Mouse (Mus musculus) MEL (cell line): Measurements from ENCODE around the gene Matn3. TPM values are rescaled to one million over a fixed set of nuclear protein-coding genes. Genes with fewer than 3 reads are reported as not detected.

ENCODE experiments used
- DNase-seq: peaks from one replicate; pipeline ENCODE4 v3.0.0; 2011; ENCODE audit warnings: low read depth, low spot score
- H3K27ac ChIP-seq: 2 replicates; pipeline ENCODE4 v1.5.1; 2012; ENCODE audit warnings: low read depth, mild to moderate bottlenecking, control low read depth, low read length, moderate library complexity; ENCODE audit not compliant: control insufficient read depth
- H3K27me3 ChIP-seq, 2 experiments: fragments of 150-350 bp in 1 of 2; sonication (generic) in 1 of 2; 2 replicates each; pipeline ENCODE4 v1.6.1; 2012; ENCODE audit warnings: low read length in 2 of 2, mild to moderate bottlenecking in 2 of 2, improper control_type of control experiment in 1 of 2, moderate library complexity in 1 of 2; ENCODE audit not compliant: insufficient read depth in 2 of 2, control insufficient read depth in 1 of 2
- H3K36me3 ChIP-seq, 2 experiments: 2 replicates each; pipeline ENCODE4 v1.6.1; 2012 to 2014; ENCODE audit warnings: low read length in 2 of 2, improper control_type of control experiment in 1 of 2, inconsistent platforms in 1 of 2, mild to moderate bottlenecking in 1 of 2; ENCODE audit not compliant: insufficient read depth in 2 of 2, control insufficient read depth in 1 of 2
- H3K4me1 ChIP-seq, 2 experiments: fragments of 150-350 bp in 1 of 2; sonication (generic) in 1 of 2; 2 replicates each; pipeline ENCODE4 v1.6.1; 2012; ENCODE audit warnings: low read length in 2 of 2, improper control_type of control experiment in 1 of 2, mild to moderate bottlenecking in 1 of 2; ENCODE audit not compliant: insufficient read depth in 2 of 2, control insufficient read depth in 1 of 2
- H3K4me3 ChIP-seq, 2 experiments: fragments of 150-350 bp in 1 of 2; sonication (generic) in 1 of 2; 2 replicates each; pipeline ENCODE4 v1.5.1; 2012; ENCODE audit warnings: low read depth in 2 of 2, low read length in 2 of 2, mild to moderate bottlenecking in 2 of 2, moderate library complexity in 2 of 2, control low read depth in 1 of 2, improper control_type of control experiment in 1 of 2; ENCODE audit not compliant: control insufficient read depth in 1 of 2, insufficient read depth in 1 of 2
- H3K79me2 ChIP-seq: 2 replicates; pipeline ENCODE4 v1.6.1; 2012; ENCODE audit warnings: mild to moderate bottlenecking, low read length, moderate library complexity; ENCODE audit not compliant: control insufficient read depth, poor library complexity, insufficient read depth
- H3K9ac ChIP-seq: 2 replicates; pipeline ENCODE4 v1.6.1; 2012; ENCODE audit warnings: low read depth, mild to moderate bottlenecking, control low read depth, low read length, moderate library complexity; ENCODE audit not compliant: control insufficient read depth, poor library complexity, severe bottlenecking
- H3K9me3 ChIP-seq: fragments of 150-350 bp; sonication (generic); replicated peaks from 2 replicates; pipeline ENCODE4 v1.6.1; 2012; ENCODE audit warnings: mild to moderate bottlenecking, low read length, improper control_type of control experiment, moderate library complexity; ENCODE audit not compliant: insufficient read depth
- BHLHE40 ChIP-seq: IDR thresholded peaks from 2 replicates; pipeline ENCODE4 v1.6.1; 2012; ENCODE audit warnings: low read depth, mild to moderate bottlenecking, inconsistent platforms, low read length, improper control_type of control experiment, borderline replicate concordance
- CHD1 ChIP-seq: IDR thresholded peaks from 2 replicates; pipeline ENCODE4 v1.6.1; 2012; ENCODE audit warnings: low read depth, mild to moderate bottlenecking, inconsistent platforms, low read length, improper control_type of control experiment
- CHD2 ChIP-seq: IDR thresholded peaks from 2 replicates; pipeline ENCODE4 v1.6.1; 2011; ENCODE audit warnings: low read length, improper control_type of control experiment
- CTCF ChIP-seq, 3 experiments: IDR thresholded peaks in 2 of 3; conservative IDR thresholded peaks in 1 of 3; 2 replicates each; pipeline ENCODE4 v1.5.1; 2011 to 2012; ENCODE audit warnings: low read length in 3 of 3, low read depth in 2 of 3, mild to moderate bottlenecking in 2 of 3, improper control_type of control experiment in 1 of 3, inconsistent platforms in 1 of 3, mixed read lengths in 1 of 3, moderate library complexity in 1 of 3; ENCODE audit not compliant: control insufficient read depth in 1 of 3, insufficient read depth in 1 of 3, poor library complexity in 1 of 3, severe bottlenecking in 1 of 3
- E2F4 ChIP-seq: IDR thresholded peaks from 2 replicates; pipeline ENCODE4 v1.6.1; 2011; ENCODE audit warnings: low read depth, low read length, improper control_type of control experiment, borderline replicate concordance
- ELF1 ChIP-seq: IDR thresholded peaks from 2 replicates; pipeline ENCODE4 v1.6.1; 2014; ENCODE audit warnings: low read depth, mild to moderate bottlenecking, inconsistent platforms, low read length, improper control_type of control experiment, moderate library complexity
- EP300 ChIP-seq, 2 experiments: IDR thresholded peaks; 2 replicates each; pipeline ENCODE4 v1.6.1; 2011; ENCODE audit warnings: improper control_type of control experiment in 2 of 2, low read length in 2 of 2, low read depth in 1 of 2, mild to moderate bottlenecking in 1 of 2
- ETS1 ChIP-seq: IDR thresholded peaks from 2 replicates; pipeline ENCODE4 v1.6.1; 2012; ENCODE audit warnings: low read depth, mild to moderate bottlenecking, inconsistent platforms, low read length, improper control_type of control experiment, moderate library complexity
- GATA1 ChIP-seq: IDR thresholded peaks from 2 replicates; pipeline ENCODE4 v1.6.1; 2011; ENCODE audit warnings: low read depth, low read length, improper control_type of control experiment
- HCFC1 ChIP-seq: IDR thresholded peaks from 2 replicates; pipeline ENCODE4 v1.6.1; 2012; ENCODE audit warnings: low read depth, mild to moderate bottlenecking, inconsistent platforms, low read length, improper control_type of control experiment, moderate library complexity
- JUND ChIP-seq: IDR thresholded peaks from 2 replicates; pipeline ENCODE4 v1.6.1; 2011; ENCODE audit warnings: low read depth, mild to moderate bottlenecking, improper control_type of control experiment, low read length
- KAT2A ChIP-seq: conservative IDR thresholded peaks from 2 replicates; pipeline ENCODE4 v1.6.1; 2012; ENCODE audit warnings: low read depth, low read length, improper control_type of control experiment, inconsistent platforms
- MAFK ChIP-seq: IDR thresholded peaks from 2 replicates; pipeline ENCODE4 v1.6.1; 2011; ENCODE audit warnings: low read depth, mild to moderate bottlenecking, low read length, improper control_type of control experiment, borderline replicate concordance
- MAZ ChIP-seq: IDR thresholded peaks from 2 replicates; pipeline ENCODE4 v1.6.1; 2012; ENCODE audit warnings: low read depth, mild to moderate bottlenecking, inconsistent platforms, low read length, improper control_type of control experiment
- MEF2A ChIP-seq: IDR thresholded peaks from 2 replicates; pipeline ENCODE4 v1.6.1; 2014; ENCODE audit warnings: low read depth, mild to moderate bottlenecking, inconsistent platforms, low read length, improper control_type of control experiment; ENCODE audit not compliant: poor library complexity, insufficient replicate concordance, severe bottlenecking; ENCODE audit errors: extremely low read depth
- MXI1 ChIP-seq: IDR thresholded peaks from 2 replicates; pipeline ENCODE4 v1.6.1; 2011; ENCODE audit warnings: mild to moderate bottlenecking, low read depth, low read length, improper control_type of control experiment
- MYB ChIP-seq: IDR thresholded peaks from 2 replicates; pipeline ENCODE4 v1.6.1; 2011; ENCODE audit warnings: mild to moderate bottlenecking, low read depth, low read length, improper control_type of control experiment
- MYC ChIP-seq: IDR thresholded peaks from 2 replicates; pipeline ENCODE4 v1.6.1; 2011; ENCODE audit warnings: low read depth, mild to moderate bottlenecking, low read length, improper control_type of control experiment, moderate library complexity
- NELFE ChIP-seq: IDR thresholded peaks from 2 replicates; pipeline ENCODE4 v1.6.1; 2011; ENCODE audit warnings: low read depth, low read length, improper control_type of control experiment
- NRF1 ChIP-seq: IDR thresholded peaks from 2 replicates; pipeline ENCODE4 v1.6.1; 2014; ENCODE audit warnings: low read depth, mild to moderate bottlenecking, inconsistent platforms, low read length, improper control_type of control experiment, moderate library complexity; ENCODE audit not compliant: poor library complexity, insufficient read depth, severe bottlenecking
- POLR2A ChIP-seq, 2 experiments: IDR thresholded peaks; 2 replicates each; pipeline ENCODE4 v1.6.1; 2011 to 2012; ENCODE audit warnings: low read length in 2 of 2, mild to moderate bottlenecking in 2 of 2, control low read depth in 1 of 2, improper control_type of control experiment in 1 of 2, low read depth in 1 of 2, moderate library complexity in 1 of 2; ENCODE audit not compliant: control insufficient read depth in 1 of 2, insufficient read depth in 1 of 2, poor library complexity in 1 of 2
- POLR2AphosphoS2 ChIP-seq: IDR thresholded peaks from 2 replicates; pipeline ENCODE4 v1.6.1; 2011; ENCODE audit warnings: low read length, improper control_type of control experiment
- POLR2AphosphoS5 ChIP-seq: IDR thresholded peaks from 2 replicates; pipeline ENCODE4 v1.6.1; 2012; ENCODE audit warnings: low read depth, borderline replicate concordance, mild to moderate bottlenecking, inconsistent platforms, low read length, moderate library complexity, mixed read lengths
- RAD21 ChIP-seq: IDR thresholded peaks from 2 replicates; pipeline ENCODE4 v1.6.1; 2011; ENCODE audit warnings: mild to moderate bottlenecking, low read depth, low read length, improper control_type of control experiment
- RCOR1 ChIP-seq: IDR thresholded peaks from 2 replicates; pipeline ENCODE4 v1.6.1; 2012; ENCODE audit warnings: low read depth, mild to moderate bottlenecking, inconsistent platforms, low read length, improper control_type of control experiment
- SIN3A ChIP-seq: IDR thresholded peaks from 2 replicates; pipeline ENCODE4 v1.6.1; 2012; ENCODE audit warnings: low read length, improper control_type of control experiment, inconsistent platforms
- SMC3 ChIP-seq: IDR thresholded peaks from 2 replicates; pipeline ENCODE4 v1.6.1; 2011; ENCODE audit warnings: low read depth, low read length, improper control_type of control experiment
- TAL1 ChIP-seq: IDR thresholded peaks from 2 replicates; pipeline ENCODE4 v1.6.1; 2012; ENCODE audit warnings: mild to moderate bottlenecking, inconsistent platforms, low read length, moderate library complexity, mixed read lengths
- TBP ChIP-seq: IDR thresholded peaks from 2 replicates; pipeline ENCODE4 v1.8.0; 2011; ENCODE audit warnings: low read depth, low read length, improper control_type of control experiment
- TCF12 ChIP-seq: IDR thresholded peaks from 2 replicates; pipeline ENCODE4 v1.6.1; 2014; ENCODE audit warnings: low read depth, mild to moderate bottlenecking, inconsistent platforms, low read length, improper control_type of control experiment, moderate library complexity
- USF1 ChIP-seq: IDR thresholded peaks from 2 replicates; pipeline ENCODE4 v1.6.1; 2014; ENCODE audit warnings: low read depth, mild to moderate bottlenecking, inconsistent platforms, low read length, improper control_type of control experiment, moderate library complexity
- ZC3H11A ChIP-seq: IDR thresholded peaks from 2 replicates; pipeline ENCODE4 v1.6.1; 2012; ENCODE audit warnings: low read depth, mild to moderate bottlenecking, inconsistent platforms, low read length, improper control_type of control experiment
- ZMIZ1 ChIP-seq: IDR thresholded peaks from 2 replicates; pipeline ENCODE4 v1.6.1; 2012; ENCODE audit warnings: low read depth, mild to moderate bottlenecking, inconsistent platforms, low read length, improper control_type of control experiment, moderate library complexity
- polyA plus RNA-seq, 2 experiments: library from polyadenylated mRNA; stranded (reverse) in 1 of 2; unstranded in 1 of 2; fragments of >175 nt in 1 of 2; fragments of >200 nt in 1 of 2; gene quantifications; 2 replicates each; pipeline versions ENCODE4 v1.2.1 to v1.2.4; 2012; ENCODE audit warnings: low replicate concordance in 2 of 2, low read depth in 1 of 2; ENCODE audit not compliant: insufficient read length in 2 of 2, insufficient read depth in 1 of 2, missing spikeins in 1 of 2
- total RNA-seq: library from RNA; depleted of rRNA; stranded (reverse); fragments of 300-350 nt; gene quantifications from 2 replicates; pipeline ENCODE4 v1.2.3, GENCODE M21; 2012

Gene Matn3
- total and polyA plus RNA-seq, 3 experiments: not detected

- Histone ChIP-seq H3K9ac (peak overlapping the region; percentile 56), H3K27ac (peak overlapping the region; percentile 97)
- DNase-seq: peak; percentile 96
Observed at GRCm38 (mm10) chr12:8923125-8923410, 24.7 kb upstream of the Matn3 start.

GRCm38 (mm10) chr12:8923603-8924002, 24.1 kb upstream of the Matn3 start:
- H3K4me3 ChIP-seq: peak overlapping the region; percentile 38 to 98
- peaks cover 6 to 39% of the 10 kb centered on the region in 2 experiments for H3K36me3 ChIP-seq
- H3K4me1 ChIP-seq: peaks cover 0 to 11% of the 10 kb centered on the region in 2 experiments; a peak in 3 of 4 replicates
- H3K9ac ChIP-seq: peak overlapping the region; percentile 56
- H3K9me3 ChIP-seq: no peaks in the 10 kb centered on the region
- peak; percentile 37 for DNase-seq
- H3K27me3 ChIP-seq: no peaks in the 10 kb centered on the region
- H3K27ac ChIP-seq: peak overlapping the region; percentile 80
- H3K79me2 ChIP-seq: peaks cover 54% of the 10 kb centered on the region
- no peak for TF ChIP-seq MEF2A
- 0 out of 6 replicates have a peak, but pooled peaks of 1 of the 3 experiments have one; percentile 6 for TF ChIP-seq CTCF (IDR thresholded peaks at IDR 0.05 in 2 of 3, conservative IDR thresholded peaks at IDR 0.05 in 1 of 3; ENCODE audit: control insufficient read depth in 1 of 3, insufficient read depth in 1 of 3, low read depth in 2 of 3, low read length in 3 of 3, poor library complexity in 1 of 3, severe bottlenecking in 1 of 3)

More at GRCm38 (mm10) chr12:8923125-8923410, 24.7 kb upstream of the Matn3 start:
- TF ChIP-seq TBP (0 out of 2 replicates have a peak, but pooled peaks have one; percentile 25), POLR2AphosphoS5 (no peak), SIN3A (0 out of 2 replicates have a peak, but pooled peaks have one; percentile 88), MXI1 (peak; percentile 41; the same call in 1 of the 2 replicates), ELF1 (peak; percentile 52; the same call in 1 of the 2 replicates), MYB (no peak), MAFK (peak; percentile 41; the same call in 1 of the 2 replicates), JUND (no peak), CHD1 (no peak; the same call in 1 of the 2 replicates), GATA1 (peak; percentile 93), RCOR1 (peak; percentile 79), POLR2AphosphoS2 (no peak), POLR2A (IDR thresholded peaks at IDR 0.05; ENCODE audit: control insufficient read depth in 1 of 2, insufficient read depth in 1 of 2, low read depth in 1 of 2, low read length in 2 of 2, poor library complexity in 1 of 2) (peak in 1 of 2 experiments; percentile 38; a peak in 1 of 4 replicates), TCF12 (peak; percentile 98), KAT2A (no peak), USF1 (no peak), NRF1 (0 out of 2 replicates have a peak, but pooled peaks have one; percentile 21), ETS1 (peak; percentile 93), BHLHE40 (peak; percentile 60; the same call in 1 of the 2 replicates), HCFC1 (peak; percentile 18; the same call in 1 of the 2 replicates), MAZ (peak; percentile 75; the same call in 1 of the 2 replicates), E2F4 (no peak), ZC3H11A (no peak), MYC (peak; percentile 75), CHD2 (peak; percentile 59; the same call in 1 of the 2 replicates), SMC3 (0 out of 2 replicates have a peak, but pooled peaks have one; percentile 7), NELFE (no peak), MEF2A (no peak), ZMIZ1 (0 out of 2 replicates have a peak, but pooled peaks have one; percentile 44), RAD21 (no peak), EP300 (IDR thresholded peaks at IDR 0.05; ENCODE audit: low read depth in 1 of 2, low read length in 2 of 2) (peak; percentile 94), TAL1 (peak; percentile 99)
- H3K9me3 ChIP-seq: no peaks in the 10 kb centered on the region
- peak overlapping the region; percentile 38 to 98 for H3K4me3 ChIP-seq
- H3K79me2 ChIP-seq: peaks cover 50% of the 10 kb centered on the region
- peaks cover 4 to 37% of the 10 kb centered on the region in 2 experiments for H3K36me3 ChIP-seq
- peaks cover 0 to 11% of the 10 kb centered on the region in 2 experiments; a peak in 3 of 4 replicates for H3K4me1 ChIP-seq
- H3K27me3 ChIP-seq: no peaks in the 10 kb centered on the region
